Mouse (Mus musculus) urinary bladder, postnatal 10 days (tissue): ENCODE data around the gene Ttll10.

Experiments used
- DNase-seq: peaks from one replicate; pipeline ENCODE4 v3.0.0; 2022; ENCODE audit warnings: low spot score

Ttll10 gene

DNA sequence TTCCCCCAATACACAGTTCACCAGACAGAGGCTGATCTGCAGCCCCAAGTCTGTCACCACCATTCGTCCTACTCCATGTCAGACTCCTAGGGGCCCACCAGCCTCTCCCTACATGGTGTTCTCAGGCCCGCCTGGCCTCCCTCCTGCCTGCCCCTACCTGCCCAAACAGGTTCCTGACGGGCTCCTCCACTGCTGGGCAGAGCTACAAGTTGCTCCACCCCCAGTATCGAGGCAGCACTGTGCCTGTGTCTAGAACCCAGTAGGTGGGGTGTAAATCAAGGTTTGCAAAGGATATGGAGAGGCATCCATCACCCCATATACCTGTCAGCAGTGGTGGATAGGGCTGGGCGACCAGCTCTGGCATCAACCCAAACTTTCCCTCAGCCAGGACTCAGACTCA, at the start of gene Ttll10:
TSS of gene Ttll10 (minus strand) at position 154 of the 400 bp plus-strand sequence.
- no peak for DNase-seq

DNA sequence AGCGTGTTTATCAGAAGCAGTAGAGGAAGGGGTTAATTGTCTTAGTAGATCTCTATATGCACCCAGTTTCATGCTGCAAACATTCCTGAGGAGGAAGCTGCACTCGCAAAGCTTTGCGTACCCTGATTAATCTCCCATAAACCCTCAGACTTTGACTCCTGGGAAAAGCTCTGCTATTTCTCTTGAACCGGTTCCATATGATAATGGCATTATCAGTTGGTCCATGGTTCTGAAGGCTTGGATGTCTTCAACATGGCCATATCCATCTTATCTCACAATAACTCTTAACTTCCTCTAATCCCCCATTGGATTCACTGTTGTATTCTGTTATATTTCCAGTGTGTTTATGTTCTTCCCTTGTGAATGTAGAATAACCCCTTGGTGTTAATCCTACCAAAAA, 44.1 kb upstream of the Ttll10 start:
- no peak for DNase-seq

DNA sequence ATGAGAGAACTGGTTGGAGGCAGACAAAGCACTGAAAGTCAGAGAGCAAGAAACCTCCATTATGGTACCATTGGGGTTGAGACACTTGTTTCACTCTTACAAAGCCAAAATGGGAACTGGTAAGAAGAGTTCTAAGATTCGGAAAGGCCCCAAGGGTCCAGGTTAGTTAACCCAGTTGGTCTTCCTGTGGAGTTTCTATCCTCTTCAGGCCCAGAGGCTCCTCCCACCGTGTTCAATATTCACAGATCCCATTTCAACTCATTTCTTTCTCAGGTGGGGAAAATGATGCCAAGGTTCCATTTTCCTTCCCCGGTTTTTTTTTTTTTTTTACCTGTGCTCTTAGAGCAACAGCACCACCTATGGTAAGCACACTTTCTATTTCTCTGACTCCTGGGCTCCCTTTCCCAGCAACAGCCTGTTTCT, 42.3 kb upstream of the Ttll10 start:
- no peak for DNase-seq

DNA sequence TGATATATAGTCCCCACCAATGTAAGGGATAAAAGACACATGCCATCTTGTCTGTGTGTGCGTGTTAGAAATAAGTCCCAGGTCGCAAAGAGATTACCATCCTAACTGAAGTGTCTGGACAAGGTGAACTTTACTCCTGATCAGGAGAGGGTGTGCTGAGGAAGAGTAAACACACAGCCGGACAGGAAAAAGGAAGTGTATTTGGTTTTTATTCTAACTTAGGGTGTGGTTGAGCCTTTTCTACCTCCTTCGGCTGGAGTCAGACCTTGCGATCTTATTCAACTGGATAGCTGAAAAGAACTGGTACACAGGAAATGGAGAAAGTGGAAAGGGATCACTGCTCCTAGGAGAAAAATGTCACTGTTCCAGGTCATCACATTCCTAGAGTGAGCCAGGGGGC, 41.3 kb upstream of the Ttll10 start:
- no peak for DNase-seq

DNA sequence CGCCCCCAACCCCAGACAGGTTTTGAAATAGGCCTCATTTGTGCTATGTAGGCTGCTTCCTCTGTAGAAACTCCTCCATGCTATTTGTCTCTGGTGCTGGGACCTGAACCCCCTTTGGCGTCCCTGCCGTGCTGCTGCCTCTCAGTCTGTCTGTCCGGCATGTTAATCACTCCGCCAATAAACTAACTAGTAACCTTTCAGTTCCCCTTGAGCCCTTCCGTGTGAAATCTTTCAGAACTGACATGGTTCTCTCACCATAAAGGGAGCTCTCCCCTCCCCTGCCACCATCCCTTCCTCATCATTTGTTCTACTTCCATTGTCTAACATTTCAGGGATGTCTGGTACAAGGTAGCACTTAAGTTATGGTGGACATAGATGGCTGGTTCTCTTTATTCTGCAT, 40.2 kb upstream of the Ttll10 start:
- DNase-seq: no peak

DNA sequence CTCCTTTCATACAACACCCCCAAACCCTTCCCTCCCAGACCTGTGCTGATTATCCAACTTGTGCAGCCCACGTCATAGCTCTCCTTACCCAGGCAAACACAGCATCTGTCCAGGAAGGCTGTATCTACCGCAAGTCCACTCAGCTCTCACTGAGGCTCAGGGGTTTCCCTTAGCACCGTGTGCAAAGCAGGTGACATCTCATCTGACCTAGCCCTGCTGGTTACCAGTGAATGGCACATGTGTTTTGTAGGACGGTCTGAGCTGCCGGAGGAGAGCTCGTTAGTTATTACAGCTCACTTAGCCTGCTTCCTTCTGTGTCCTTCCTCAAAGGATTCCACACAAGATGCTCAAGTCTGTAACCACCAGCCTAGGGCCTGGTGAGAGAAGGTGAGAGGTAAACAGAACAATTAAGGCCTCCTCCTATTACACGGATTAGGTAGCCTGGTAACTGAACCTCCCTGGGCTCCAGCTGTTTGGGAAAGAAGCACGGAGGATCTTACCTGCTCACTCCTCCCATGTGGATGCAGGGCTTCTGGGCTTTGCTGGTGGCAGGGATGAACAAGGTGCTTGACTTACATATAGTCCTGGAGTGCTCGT, 38.7 kb upstream of the Ttll10 start:
- no peak for DNase-seq

DNA sequence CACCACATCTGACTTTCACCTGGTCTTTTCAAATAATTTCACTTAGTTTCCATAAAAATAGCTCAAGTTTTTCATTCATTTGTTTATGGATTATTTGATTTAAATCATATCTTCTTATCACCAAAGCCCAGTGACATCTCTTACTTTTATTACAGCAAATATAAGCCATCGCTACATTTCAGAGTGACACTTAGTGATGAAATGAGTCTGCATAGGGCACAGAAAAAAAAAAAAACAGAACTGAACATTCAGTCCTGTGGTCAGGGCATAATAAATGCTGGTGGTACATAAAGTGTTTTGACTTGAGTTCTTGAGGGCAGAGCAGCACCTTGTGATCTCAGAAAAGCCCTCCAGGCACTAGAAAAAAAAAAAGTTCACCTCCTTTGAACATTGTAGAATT, 37.0 kb upstream of the Ttll10 start:
- no peak for DNase-seq

DNA sequence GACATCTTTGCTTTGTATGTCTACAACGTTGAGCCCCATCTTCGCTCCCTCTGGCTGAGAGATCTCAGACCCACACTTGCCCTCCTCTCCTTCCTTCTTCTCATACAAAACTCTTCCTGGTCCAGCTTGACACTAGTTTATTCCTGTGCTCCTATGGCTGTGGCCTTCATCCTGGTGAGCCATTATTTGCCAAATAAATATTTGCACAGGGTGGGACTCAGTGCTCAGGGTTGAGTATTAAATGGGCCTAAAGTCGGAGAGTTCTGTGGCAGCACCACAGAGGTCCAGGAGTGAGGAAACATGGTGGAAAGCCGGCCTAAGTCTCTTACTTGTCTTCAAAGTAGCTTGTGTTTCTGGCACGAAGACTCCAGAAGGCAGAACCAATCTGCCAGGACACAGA, 34.5 kb upstream of the Ttll10 start:
- DNase-seq: no peak

DNA sequence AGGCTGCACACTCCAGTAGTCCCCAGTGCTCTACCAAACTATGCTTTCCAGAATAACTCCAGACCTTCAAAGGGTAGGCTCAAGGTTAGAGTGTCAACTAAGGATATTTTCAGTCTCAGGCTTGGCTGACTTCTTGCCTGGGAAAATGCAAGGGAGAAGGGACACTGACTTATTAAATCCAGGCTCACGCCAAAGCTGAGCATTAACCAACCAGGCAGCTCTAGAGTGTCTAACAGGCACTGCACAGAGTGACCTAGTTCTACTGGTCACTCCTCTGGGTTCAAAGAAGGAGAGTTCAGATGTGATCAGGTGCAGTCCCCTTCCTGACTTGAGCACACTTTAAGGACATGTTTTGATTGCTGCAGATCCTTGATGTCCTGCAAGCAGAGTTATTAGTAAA, 33.6 kb upstream of the Ttll10 start:
- DNase-seq: no peak

DNA sequence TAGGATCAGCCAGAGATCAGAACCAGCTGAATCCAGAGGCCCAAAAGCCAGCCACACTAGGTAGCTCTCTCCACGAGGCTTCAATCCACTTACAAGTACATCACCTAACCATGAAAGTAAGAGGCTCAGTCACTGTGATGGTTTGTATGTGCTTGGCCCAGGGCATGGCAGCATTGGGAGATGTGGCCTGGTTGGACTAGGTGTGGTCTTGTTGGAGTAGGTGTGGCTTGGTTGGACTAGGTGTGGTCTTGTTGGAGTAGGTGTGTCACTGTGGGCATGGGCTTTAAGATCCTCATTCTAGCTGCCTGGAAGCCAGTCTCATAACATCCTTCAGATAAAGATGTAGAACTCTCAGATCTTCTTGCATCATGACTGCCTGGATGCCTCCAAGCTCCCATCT, 32.0 kb upstream of the Ttll10 start:
- DNase-seq: no peak

DNA sequence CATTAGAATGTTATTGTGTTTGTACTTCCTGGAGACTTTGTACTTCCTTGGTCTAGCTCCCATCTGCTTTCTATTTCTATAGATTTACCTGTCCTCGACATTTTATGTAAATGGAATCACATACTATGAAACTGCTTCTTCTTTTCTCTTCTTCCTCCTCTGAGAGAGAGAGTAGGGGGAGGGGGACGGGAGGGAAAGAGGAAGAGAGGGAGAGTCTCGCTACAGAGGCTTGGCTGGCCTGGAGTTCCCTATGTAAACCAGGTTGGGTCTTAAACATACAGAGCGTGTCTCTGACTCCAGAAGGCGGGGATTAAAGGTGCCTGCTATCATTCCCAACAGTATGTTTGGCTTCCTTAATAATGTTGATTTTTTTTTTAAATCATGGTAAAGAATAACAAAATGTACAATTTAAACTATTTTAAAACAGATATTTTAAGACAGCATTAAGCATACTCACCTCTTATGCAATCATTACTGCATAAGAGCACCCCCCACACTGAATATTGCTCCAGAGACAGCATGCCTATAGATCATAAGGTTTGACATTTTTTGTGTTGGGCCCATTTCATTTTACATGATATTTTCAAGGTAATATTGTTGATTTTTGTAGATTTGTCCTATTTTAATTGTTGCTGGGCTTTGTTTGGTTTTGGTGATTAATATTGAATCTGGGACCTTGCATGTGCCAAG, 28.3 kb upstream of the Ttll10 start:
- DNase-seq: no peak

DNA sequence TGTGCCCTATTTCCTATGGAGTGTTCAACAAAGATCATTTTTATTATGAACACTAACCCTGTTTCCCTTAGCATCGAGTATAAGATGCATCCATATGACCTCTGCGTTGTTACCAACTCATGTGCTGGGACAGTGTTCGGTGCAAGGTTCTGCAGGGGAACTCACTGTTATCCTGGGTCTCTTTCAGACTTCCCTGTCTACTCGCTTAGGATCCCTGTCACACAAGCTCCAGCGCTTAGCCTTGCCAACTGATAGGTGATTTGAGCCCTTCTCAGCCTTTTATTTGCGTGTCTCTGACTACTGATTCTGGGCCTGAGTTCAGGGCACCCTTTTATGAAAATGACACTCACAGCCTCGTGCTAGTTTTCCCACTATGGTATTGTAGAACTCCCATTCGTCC, 26.0 kb upstream of the Ttll10 start:
- no peak for DNase-seq

DNA sequence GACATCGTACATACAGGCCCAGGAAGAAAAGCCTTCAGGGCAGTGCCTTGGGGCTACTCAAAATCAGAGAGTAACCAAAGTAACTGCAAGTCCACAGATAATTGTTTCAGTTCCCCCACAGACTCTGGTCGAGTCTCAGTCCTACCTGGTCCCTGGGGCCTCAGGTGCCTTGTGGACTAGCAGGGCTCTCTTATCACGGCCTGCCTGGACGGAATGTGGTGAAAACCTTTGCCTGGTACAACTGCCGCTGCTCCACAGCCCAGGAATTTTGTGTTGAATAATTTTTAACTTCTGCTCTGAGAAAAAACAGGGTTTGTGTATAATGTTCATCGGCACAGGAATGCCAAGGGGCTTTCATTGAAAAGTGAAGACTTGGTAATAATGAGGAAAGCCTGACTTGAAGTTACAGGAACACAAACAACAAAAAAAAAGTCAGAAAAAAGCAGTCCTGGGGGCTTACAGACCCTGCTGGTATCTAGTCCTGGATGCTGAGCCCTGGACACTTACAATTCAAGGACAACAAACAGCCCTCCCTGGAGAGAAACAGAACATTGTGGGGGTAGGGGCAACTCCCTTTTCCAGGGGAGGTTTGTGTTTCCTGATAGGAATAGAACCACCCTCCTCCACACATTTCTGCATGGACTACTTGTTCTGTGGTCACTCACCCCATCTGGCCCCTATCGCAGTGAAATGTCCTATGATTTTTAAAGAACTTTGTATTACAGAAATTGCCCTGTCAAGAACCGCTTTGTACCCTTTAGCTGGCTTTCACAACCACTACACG, 25.1 kb upstream of the Ttll10 start:
- DNase-seq: no peak

DNA sequence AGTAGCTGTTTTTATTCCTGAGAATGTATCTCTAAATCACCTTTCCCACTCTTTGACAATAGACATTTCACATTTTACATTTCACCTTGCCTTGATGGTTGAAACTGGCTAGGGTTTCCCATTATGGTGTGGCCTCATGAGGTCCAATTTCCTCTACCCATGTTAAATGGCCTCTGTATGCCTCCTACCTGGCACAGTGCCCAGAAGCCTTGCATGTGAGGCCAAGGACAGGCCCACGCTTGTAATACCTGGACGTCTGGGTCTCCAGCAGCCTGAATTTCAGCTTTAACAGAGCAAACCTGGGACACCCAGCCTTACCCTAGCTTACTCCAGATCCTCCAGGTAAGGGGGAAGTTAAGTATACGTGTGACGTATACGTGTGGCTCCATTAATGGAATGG, 24.1 kb upstream of the Ttll10 start:
- DNase-seq: peak; percentile 29

DNA sequence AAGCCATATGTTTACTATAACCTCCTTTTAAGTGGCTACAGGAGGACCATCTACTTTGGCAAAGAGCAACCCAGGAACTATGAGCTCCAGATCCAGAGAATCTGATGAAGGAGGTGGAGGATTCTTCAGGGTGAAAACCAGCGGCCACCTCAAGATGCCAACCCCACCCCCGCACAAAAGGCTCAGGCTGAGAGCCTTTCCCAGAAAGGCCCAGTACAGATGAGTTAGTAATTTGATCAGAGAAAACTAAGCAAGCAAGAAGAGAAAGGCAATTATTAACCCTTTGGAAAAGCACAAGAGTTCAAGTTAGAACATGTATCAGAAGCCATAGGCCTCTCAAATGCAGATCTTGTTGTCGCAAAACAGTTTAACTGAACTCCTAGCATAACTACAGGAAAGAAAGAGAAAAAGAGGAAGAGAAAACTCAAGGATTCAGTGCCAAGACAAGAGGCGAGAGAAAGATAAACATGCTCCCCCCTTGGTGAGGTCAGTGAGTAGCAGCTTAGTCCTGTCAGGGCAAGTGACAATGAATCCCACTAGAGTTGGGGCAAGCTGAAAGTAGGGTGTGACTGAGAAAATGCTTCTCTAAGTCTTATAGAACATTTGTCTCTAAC, 23.5 kb upstream of the Ttll10 start:
- no peak for DNase-seq

DNA sequence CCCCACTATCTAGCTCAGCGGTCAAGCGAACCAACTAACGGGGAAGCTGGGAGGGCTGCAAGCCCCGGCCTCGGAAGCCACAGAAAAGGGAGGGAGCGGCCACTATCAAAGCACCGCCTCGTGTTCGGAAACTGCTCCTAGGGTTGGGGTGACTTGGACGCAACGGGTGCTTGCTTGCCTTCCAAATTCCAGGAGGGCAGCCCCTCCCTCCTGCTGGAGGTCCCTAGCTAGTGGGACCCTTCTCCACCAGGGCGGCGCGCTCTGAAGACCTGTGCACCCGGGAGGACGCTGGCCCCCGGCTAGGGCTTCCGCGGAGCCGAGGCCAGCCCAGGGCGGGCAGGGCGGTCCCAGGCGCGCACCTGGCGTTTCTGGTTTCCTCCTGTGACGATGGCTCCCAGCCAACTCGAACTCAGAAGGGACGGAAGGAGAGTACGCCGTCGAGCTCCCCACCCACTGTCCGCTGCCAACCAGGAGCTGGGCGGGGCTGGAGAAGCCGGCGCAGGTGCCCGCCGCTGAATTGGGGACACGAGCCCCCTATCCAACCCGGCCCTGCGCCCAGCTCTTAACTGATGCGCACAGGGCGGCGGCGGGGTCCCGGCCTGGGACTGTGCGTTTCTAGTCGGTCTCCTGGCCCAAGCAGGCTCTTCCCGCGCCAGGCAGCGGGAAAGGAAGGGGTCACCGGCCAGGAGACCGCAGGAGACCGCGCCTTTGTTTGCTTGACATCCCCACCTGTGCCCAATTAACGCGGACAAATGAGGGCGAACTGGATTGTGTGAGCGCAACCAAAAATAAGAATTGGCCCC, 18.5 kb upstream of the Ttll10 start:
- peak; percentile 28 for DNase-seq

DNA sequence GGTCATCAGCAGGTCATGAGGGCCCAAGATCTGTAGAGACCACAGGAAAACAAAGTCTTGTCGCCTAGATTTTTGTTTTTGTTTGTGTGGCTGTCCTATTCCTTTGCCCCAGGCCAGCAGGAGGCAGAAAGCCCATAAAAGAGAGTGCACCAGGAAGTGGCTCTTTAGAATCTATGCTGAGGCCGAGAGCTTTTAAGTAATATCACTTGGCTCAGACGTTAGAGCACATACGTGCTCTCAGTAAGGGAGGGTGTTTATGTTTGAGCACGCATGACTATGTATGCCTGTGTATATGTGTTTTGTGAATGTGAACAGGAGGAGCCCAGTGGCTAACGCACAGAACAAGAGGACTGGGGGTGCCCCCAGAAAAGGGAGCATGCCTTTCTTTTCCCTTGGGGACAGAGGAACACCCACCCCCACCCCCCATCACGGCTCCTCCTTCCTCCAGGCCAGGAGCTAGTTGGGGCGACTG, 17.7 kb upstream of the Ttll10 start:
- DNase-seq: no peak

DNA sequence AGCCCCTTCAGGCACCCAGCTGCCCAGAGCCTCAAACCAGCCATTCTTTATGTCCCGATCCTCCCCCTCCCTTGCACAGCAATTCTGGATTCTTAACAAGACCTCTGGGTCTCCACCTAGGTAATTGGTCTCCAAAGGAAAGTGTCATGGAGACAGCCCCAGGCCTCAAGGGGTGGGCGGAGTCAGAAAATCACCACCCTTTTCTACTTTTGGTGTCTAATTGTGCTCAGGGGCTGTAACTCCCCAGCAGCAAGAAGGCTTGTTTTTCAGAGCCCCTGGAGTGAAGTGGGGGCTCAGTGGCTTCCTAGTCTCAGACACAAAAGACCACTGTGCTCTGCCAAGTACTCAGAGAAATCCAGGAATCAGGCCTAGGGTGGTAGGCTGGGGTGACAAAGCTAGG, 11.5 kb upstream of the Ttll10 start:
- no peak for DNase-seq

DNA sequence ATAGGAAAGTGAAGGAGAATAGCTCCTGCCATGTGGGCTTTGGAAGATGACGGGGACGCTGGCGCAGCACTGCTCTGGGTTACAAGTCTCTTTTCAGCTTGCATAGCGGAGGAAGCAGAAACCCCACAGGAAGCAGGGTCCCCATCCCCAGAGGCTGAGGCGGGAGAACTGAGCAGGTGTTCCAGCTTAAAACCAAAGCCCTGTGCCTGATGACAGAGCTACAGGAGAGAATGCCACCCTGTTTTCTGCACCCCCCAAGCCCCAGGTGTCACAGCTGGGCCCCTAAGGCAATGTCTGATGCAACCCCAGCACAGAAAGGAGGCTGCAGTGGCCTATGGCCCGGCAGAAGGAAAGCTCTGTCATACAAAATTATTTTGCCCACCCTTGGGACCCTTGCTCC, 11.1 kb upstream of the Ttll10 start:
- DNase-seq: no peak

DNA sequence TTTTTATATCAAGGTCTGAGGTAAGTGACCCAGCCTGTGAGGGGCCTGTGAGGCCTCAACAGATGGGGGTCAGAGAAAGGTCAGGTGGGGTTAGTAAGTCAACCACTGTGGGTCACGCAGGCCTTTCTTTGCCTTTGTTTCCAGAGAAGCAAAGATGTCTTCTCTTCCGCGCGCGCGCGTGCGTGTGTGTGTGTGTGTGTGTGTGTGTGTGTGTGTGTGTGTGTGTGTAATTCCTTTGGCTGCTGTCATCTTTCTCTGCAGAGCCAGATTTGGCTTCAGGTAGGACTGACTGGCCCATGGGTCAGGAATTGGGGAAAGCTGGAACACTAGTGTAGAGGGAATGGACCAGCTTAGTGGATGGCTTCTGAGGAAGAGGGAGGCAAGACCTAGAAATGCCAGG, 10.5 kb upstream of the Ttll10 start:
- DNase-seq: no peak

DNA sequence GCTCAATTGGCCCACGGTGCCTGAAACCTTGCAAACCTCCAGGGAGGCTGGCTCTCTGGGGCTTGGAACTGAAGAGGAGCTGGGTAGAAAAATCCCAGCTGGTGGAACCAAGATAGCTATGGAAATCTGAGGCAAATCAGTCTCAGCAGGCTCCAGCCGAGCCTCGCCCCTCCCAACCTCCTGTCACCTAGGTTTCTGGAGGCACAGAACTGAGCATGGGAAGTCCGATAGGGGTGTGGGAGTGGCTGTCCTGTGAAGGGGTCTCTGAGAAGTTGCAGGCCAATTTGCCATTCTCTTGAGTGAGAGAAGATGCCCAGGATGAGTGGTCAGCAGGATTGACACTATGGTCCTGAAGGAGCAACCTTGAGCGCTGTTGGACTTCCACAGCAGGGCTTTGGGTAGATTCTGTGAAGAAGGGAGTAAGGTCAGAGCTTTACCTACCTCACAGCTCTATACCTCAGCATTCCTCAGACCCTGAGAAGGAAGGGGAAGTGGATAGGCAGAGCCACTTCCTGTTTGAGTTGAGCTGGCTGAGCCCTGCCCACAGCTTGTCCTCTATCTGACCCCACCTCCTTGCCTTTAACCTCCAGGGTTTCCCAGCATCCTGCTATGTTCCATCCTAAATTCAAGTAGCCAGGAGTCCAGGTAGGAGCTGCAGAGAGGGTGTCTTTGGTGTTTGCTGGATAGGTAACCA, 8.2 kb upstream of the Ttll10 start:
- no peak for DNase-seq
